Mouse (Mus musculus) brain, embryonic 14.5 days (tissue): ENCODE data around the gene Sgpp2. TPM values are rescaled to one million over a fixed set of nuclear protein-coding genes. Genes with fewer than 3 reads are reported as not detected.

Source experiments
- DNase-seq: peaks from one replicate; pipeline ENCODE4 v3.0.0-alpha.2; 2011; ENCODE audit warnings: low read depth
- CTCF ChIP-seq: fragments of 200-500 bp; IDR thresholded peaks from 2 replicates; pipeline ENCODE4 v1.5.1; 2012; ENCODE audit warnings: inconsistent platforms, mild to moderate bottlenecking, moderate library complexity, borderline replicate concordance; ENCODE audit not compliant: insufficient read depth, insufficient read length; ENCODE audit errors: extremely low read depth
- POLR2A ChIP-seq: fragments of 200-500 bp; IDR thresholded peaks from 2 replicates; pipeline ENCODE4 v1.6.1; 2012; ENCODE audit warnings: mild to moderate bottlenecking, inconsistent platforms, borderline replicate concordance; ENCODE audit not compliant: poor library complexity, insufficient read depth, insufficient read length, severe bottlenecking; ENCODE audit errors: extremely low read depth
- polyA plus RNA-seq: library from polyadenylated mRNA; depleted of rRNA; stranded (reverse); fragments of >200 nt; gene quantifications from 2 replicates; pipeline ENCODE4 v1.2.3, GENCODE M21; 2012

Gene Sgpp2
- polyA plus RNA-seq, 1 experiment, result 1.4 TPM

- TF ChIP-seq POLR2A (no peak), CTCF (no peak)
- DNase-seq, result no peak
Observed at GRCm38 (mm10) chr1:78425309-78425708, 115.2 kb downstream of the Sgpp2 start.

GRCm38 (mm10) chr1:78425793-78426700 is 115.9 kb downstream of the Sgpp2 start:
- DNase-seq, result peak; percentile 85

GRCm38 (mm10) chr1:78426841-78427240 is 116.7 kb downstream of the Sgpp2 start:
- no peak for DNase-seq
- TF ChIP-seq POLR2A (no peak), CTCF (no peak)

More at GRCm38 (mm10) chr1:78425793-78426700, 115.9 kb downstream of the Sgpp2 start:
- no peak for TF ChIP-seq POLR2A
- no peak for TF ChIP-seq CTCF

- peak; percentile 59 for DNase-seq
- TF ChIP-seq CTCF, result no peak
- no peak for TF ChIP-seq POLR2A
Observed at GRCm38 (mm10) chr1:78428851-78429250, 118.7 kb downstream of the Sgpp2 start.

- no peak for TF ChIP-seq CTCF
- no peak for TF ChIP-seq POLR2A
- no peak for DNase-seq
Observed at GRCm38 (mm10) chr1:78433472-78433871, 123.3 kb downstream of the Sgpp2 start.

- DNase-seq, result no peak
- no peak for TF ChIP-seq CTCF
- TF ChIP-seq POLR2A, result no peak
Observed at GRCm38 (mm10) chr1:78435967-78436366, 125.8 kb downstream of the Sgpp2 start.

- no peak for DNase-seq
- no peak for TF ChIP-seq POLR2A
- no peak for TF ChIP-seq CTCF
Observed at GRCm38 (mm10) chr1:78436445-78436844, 126.3 kb downstream of the Sgpp2 start.

GRCm38 (mm10) chr1:78437150-78437549 is 127.0 kb downstream of the Sgpp2 start:
- TF ChIP-seq CTCF (no peak), POLR2A (no peak)
- DNase-seq, result no peak

GRCm38 (mm10) chr1:78440716-78441115 is 130.6 kb downstream of the Sgpp2 start:
- DNase-seq, result no peak
- TF ChIP-seq POLR2A, result no peak
- no peak for TF ChIP-seq CTCF

GRCm38 (mm10) chr1:78443056-78443455 is 132.9 kb downstream of the Sgpp2 start:
- no peak for DNase-seq
- TF ChIP-seq CTCF, result no peak
- no peak for TF ChIP-seq POLR2A

- TF ChIP-seq CTCF, result no peak
- TF ChIP-seq POLR2A, result no peak
- DNase-seq, result no peak
Observed at GRCm38 (mm10) chr1:78446232-78446631, 136.1 kb downstream of the Sgpp2 start.

GRCm38 (mm10) chr1:78446742-78447141 is 136.6 kb downstream of the Sgpp2 start:
- DNase-seq, result no peak
- TF ChIP-seq POLR2A, result no peak
- no peak for TF ChIP-seq CTCF

GRCm38 (mm10) chr1:78448091-78448490 is 137.9 kb downstream of the Sgpp2 start:
- peak; percentile 87 for DNase-seq
- no peak for TF ChIP-seq POLR2A
- no peak for TF ChIP-seq CTCF

- no peak for TF ChIP-seq POLR2A
- TF ChIP-seq CTCF, result no peak
- DNase-seq, result peak; percentile 75
Observed at GRCm38 (mm10) chr1:78451070-78451854, 141.1 kb downstream of the Sgpp2 start.

- TF ChIP-seq CTCF, result no peak
- no peak for DNase-seq
Observed at GRCm38 (mm10) chr1:78452544-78452943, 142.4 kb downstream of the Sgpp2 start.
